Mouse (Mus musculus) kidney, adult 2 months (tissue): ENCODE measurements at regions not wholly inside any gene's neighbourhood (a gene's known extent, or its start where the extent isn't known, plus 50 kb on each side); places are given as distances from the start of the nearest gene placed in this dataset.

ENCODE experiments used
- CTCF ChIP-seq: fragments of 200-500 bp; conservative IDR thresholded peaks from 2 replicates; pipeline ENCODE4 v1.5.1; 2011; ENCODE audit warnings: low read depth, mild to moderate bottlenecking, control low read depth, low read length, moderate library complexity, mixed read lengths; ENCODE audit not compliant: insufficient read depth, insufficient read length
- POLR2A ChIP-seq: fragments of 200-500 bp; IDR thresholded peaks from one replicate; pipeline ENCODE4 v1.6.1; 2011; ENCODE audit warnings: low read depth, low read length, control low read depth

DNA sequence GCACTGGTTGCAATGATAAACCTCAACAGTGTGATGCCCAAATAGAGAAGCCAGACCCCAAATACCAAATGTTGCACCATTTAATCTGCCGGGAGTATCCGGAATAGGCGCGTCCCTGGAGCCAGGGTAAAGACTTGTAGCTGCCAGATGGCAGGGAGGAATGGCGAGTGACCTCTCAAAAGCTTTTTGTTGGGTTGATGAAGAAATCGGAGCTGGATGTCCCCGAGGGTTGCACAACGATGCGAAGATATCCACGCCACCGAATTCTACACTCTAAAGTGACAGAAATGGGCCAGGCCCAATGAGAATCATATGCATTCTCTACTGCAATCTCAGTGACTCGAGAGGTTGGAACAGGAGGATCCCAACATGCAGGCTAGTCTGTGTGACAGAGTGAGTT, 312.1 kb upstream of the Dio3 start:
- no peak for TF ChIP-seq CTCF
- no peak for TF ChIP-seq POLR2A
